Mouse (Mus musculus) forebrain, embryonic 13.5 days (tissue): Measurements from ENCODE around the gene Chka. TPM values are rescaled to one million over a fixed set of nuclear protein-coding genes. Genes with fewer than 3 reads are reported as not detected.
A peak's percentile ranks its signal among the peaks of the same experiment; 100 is the strongest.

Experiments used
- ATAC-seq: fragments of 200-750 bp; cut with Nextera tagmentation; 2 replicates; pipeline ENCODE4 v1.8.0; 2017
- H3K27ac ChIP-seq: fragments of 300-500 bp; sonication (generic); 2 replicates; pipeline ENCODE4 v1.5.1; 2015; ENCODE audit warnings: inconsistent platforms, mild to moderate bottlenecking, moderate library complexity
- H3K27me3 ChIP-seq: fragments of 300-500 bp; sonication (generic); 2 replicates; pipeline ENCODE4 v1.6.1; 2015; ENCODE audit warnings: mild to moderate bottlenecking, inconsistent platforms
- H3K36me3 ChIP-seq: fragments of 300-500 bp; sonication (generic); 2 replicates; pipeline ENCODE4 v1.6.1; 2015; ENCODE audit warnings: mild to moderate bottlenecking, inconsistent platforms; ENCODE audit not compliant: poor library complexity, severe bottlenecking
- H3K4me1 ChIP-seq: fragments of 300-500 bp; sonication (generic); 2 replicates; pipeline ENCODE4 v1.6.1; 2015; ENCODE audit warnings: inconsistent platforms
- H3K4me2 ChIP-seq: fragments of 300-500 bp; sonication (generic); 2 replicates; pipeline ENCODE4 v1.6.1; 2015; ENCODE audit warnings: inconsistent platforms, mild to moderate bottlenecking, moderate library complexity
- H3K4me3 ChIP-seq: fragments of 300-500 bp; sonication (generic); 2 replicates; pipeline ENCODE4 v1.5.1; 2015; ENCODE audit warnings: mild to moderate bottlenecking, inconsistent platforms
- H3K9ac ChIP-seq: fragments of 300-500 bp; sonication (generic); 2 replicates; pipeline ENCODE4 v1.6.1; 2015; ENCODE audit warnings: mild to moderate bottlenecking, inconsistent platforms
- H3K9me3 ChIP-seq: fragments of 300-500 bp; sonication (generic); replicated peaks from 2 replicates; pipeline ENCODE4 v1.6.1; 2016; ENCODE audit warnings: inconsistent platforms
- WGBS: fragments of 180-500 bp; shearing (Covaris S2); methylation state at CpG from one replicate; pipeline ENCODE4 v1.1.7; 2015; 5-methylcytosine and 5-hydroxymethylcytosine counted together
- polyA plus RNA-seq: library from polyadenylated mRNA; unstranded; fragments of >200 nt; fragmentation: Nextera tagmentation; extraction: Ambion mirVana; gene quantifications from 2 replicates; pipeline ENCODE4 v1.2.1, GENCODE M21; 2015

The Chka gene
- polyA plus RNA-seq = 53.1 and 54.8 TPM in 2 replicates

DNA sequence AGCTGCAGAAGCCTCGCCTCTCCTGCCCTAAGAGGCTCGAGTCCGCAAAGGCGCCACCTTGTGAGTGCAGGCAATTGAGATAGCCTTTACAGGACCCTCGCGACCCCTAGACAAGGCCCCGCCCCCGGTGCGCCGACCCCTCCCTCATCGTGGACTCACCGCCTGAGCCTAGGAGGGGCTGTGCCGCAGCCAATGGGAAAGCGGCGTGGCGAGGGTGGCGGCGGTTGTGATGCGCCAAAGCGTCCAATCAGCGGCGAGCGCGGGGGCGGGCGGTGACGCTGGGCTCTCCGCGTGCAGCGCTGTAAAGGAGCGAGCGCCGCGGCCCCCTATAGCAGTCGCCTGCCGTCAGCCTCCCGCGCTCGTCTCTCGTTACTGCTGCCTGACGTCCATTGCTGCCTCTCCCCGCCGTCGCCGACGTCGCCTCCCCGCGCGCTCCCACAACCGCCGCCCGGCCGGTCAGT, at the start of gene Chka:
Gene Chka, plus strand, starts transcription at position 272 of the 461 bp plus-strand sequence.
- Histone ChIP-seq H3K4me1 (peaks cover 38% of the 10 kb centered on the region), H3K4me2 (peak within 1 kb of the TSS; percentile 70), H3K9me3 (no peaks in the 10 kb centered on the region), H3K36me3 (no peaks in the 10 kb centered on the region), H3K27ac (peak within 1 kb of the TSS; percentile 98), H3K27me3 (no peaks in the 10 kb centered on the region), H3K4me3 (peak within 1 kb of the TSS; percentile 82), H3K9ac (peak within 1 kb of the TSS; percentile 85)
- ATAC-seq = peak; percentile 99
- WGBS = under 1% methylated on average over 31 of the region's 54 CpGs

DNA sequence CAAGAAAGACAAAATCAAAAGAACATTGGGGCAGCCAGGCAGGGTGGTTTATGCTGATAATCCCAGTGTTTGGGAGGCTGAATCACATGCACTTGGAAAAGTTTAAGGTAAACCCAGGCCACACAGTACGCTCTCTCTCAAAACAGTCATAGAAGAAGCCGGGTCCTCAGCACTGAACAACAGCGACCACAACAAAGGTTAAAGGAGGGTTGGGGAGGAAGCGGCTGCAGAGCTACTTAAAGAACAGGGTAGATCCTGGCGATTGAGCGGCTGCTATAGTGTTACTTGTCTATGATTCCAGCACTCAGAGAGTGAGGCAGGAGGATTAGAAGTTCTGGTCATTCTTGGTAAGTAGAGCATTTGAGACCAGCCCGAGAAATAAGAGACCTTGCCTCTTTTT, 46.0 kb upstream of the Chka start:
- no peaks in the 10 kb centered on the region for H3K27me3 ChIP-seq
- no peak overlapping the region for H3K27ac ChIP-seq
- ATAC-seq = no peak
- no peak overlapping the region for H3K9ac ChIP-seq
- H3K9me3 ChIP-seq = no peaks in the 10 kb centered on the region
- peaks cover 90% of the 10 kb centered on the region for H3K36me3 ChIP-seq
- no peak overlapping the region for H3K4me3 ChIP-seq
- 90% methylated on average over 7 of the region's 7 CpGs for WGBS
- H3K4me2 ChIP-seq = no peak overlapping the region
- H3K4me1 ChIP-seq = no peaks in the 10 kb centered on the region

DNA sequence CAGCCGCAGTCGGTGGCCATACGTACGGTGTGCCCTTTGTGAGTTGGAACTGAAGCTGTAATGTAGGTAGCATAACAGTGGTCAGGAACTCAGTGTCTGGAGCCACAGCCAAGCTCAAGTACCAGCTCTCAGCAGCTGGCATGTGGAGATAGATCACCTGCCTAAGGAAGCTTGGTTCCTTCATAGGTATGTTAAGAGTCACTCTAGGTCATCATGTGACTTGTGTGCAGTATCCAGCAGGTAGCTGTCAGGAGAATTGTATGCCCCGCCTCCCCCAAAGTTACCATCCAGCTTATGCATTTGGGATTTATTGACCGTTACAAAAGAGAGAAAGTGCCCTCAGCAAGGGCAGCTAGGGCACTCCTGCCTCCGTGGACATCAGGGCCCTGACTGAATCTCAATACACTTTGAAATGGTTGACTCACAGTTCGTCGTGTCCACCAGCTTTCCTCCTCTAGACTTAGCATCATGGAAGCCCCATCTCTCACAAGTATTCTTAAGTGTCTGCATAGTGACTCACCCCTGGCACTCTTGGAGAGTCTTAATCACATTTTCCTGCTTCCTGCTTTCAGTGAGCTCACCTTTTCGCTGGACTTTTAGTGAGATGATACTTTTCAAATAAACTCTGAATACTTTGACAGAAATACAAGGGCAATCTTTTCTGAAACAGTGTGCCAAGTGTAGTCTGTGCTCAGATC, 40.9 kb upstream of the Chka start:
- Histone ChIP-seq H3K9ac (no peak overlapping the region), H3K9me3 (no peaks in the 10 kb centered on the region), H3K27me3 (no peaks in the 10 kb centered on the region), H3K4me2 (no peak overlapping the region), H3K27ac (no peak overlapping the region), H3K4me1 (no peaks in the 10 kb centered on the region), H3K36me3 (peaks cover 87% of the 10 kb centered on the region), H3K4me3 (no peak overlapping the region)
- ATAC-seq = no peak
- WGBS = 95% methylated on average over 10 of the region's 10 CpGs

DNA sequence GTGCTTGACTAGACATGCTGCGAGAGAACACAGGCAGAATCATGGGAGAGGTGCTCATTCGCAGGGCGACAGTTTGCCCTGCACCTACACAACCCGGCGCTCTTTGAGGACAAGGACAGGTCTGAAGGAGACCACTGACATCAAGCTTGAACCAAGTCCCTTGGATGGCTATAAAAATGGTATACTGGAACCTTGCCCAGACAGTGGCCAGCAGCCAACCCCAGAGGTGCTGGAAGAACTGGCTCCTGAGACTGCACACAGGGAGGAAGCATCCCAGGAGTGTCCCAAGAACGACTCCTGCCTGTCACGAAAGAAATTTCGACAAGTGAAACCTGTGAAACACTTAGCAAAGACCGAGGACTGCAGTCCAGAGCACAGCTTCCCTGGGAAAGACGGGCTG, 37.1 kb upstream of the Chka start:
- 91% methylated on average over 10 of the region's 10 CpGs for WGBS
- Histone ChIP-seq H3K4me2 (no peak overlapping the region), H3K9ac (no peak overlapping the region), H3K4me3 (no peak overlapping the region), H3K36me3 (peaks cover 69% of the 10 kb centered on the region), H3K9me3 (no peaks in the 10 kb centered on the region), H3K27ac (no peak overlapping the region), H3K4me1 (no peaks in the 10 kb centered on the region), H3K27me3 (no peaks in the 10 kb centered on the region)
- no peak for ATAC-seq

DNA sequence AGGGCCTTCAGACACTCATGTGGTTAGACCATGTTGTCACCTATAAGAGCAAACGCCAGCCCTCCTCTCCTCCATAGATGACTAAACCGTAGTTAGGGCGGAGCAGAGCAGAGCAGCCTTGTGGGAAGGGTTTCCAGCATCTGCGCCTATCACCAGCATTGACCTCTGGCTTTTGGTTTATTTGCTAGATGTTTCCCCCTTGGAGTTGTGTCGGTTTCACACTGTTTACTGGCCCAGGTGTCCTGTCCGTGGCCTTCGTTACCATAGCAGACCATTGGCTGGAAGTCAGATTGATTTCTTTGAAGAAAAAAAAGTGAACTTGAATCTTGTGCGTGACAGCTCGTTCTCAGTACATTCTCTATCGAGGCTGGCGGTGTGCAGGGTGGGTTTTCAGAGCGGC, 35.7 kb upstream of the Chka start:
- no peak for ATAC-seq
- Histone ChIP-seq H3K36me3 (peaks cover 56% of the 10 kb centered on the region), H3K9me3 (no peaks in the 10 kb centered on the region), H3K4me3 (no peak overlapping the region), H3K27me3 (no peaks in the 10 kb centered on the region), H3K9ac (no peak overlapping the region), H3K4me2 (no peak overlapping the region), H3K27ac (no peak overlapping the region), H3K4me1 (no peaks in the 10 kb centered on the region)
- 88% methylated on average over 12 of the region's 12 CpGs for WGBS

DNA sequence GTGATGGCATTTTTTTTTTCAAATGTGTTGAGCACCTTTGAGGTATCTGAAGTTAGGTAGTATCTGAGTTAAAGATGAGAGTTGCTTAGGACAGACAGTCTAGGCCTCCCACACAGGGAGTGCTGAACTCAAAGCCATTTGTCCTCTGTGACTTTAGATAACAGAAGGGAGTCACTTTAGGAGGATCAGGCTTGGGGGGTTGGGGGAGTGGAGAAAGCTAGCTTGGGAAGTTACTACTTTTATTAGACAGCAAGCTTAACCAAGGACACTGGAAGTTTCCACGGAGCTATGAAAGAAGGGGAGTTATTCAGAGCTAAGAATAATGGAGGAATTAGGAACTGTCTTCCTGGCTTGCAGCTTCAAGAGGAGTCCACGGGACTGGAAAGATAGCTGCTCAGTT, 32.5 kb upstream of the Chka start:
- no peak overlapping the region for H3K4me3 ChIP-seq
- peaks cover 34% of the 10 kb centered on the region for H3K36me3 ChIP-seq
- no peak overlapping the region for H3K4me2 ChIP-seq
- 60% methylated on average over 2 of the region's 2 CpGs for WGBS
- H3K27me3 ChIP-seq = no peaks in the 10 kb centered on the region
- no peaks in the 10 kb centered on the region for H3K4me1 ChIP-seq
- H3K9me3 ChIP-seq = no peaks in the 10 kb centered on the region
- no peak overlapping the region for H3K9ac ChIP-seq
- no peak for ATAC-seq
- no peak overlapping the region for H3K27ac ChIP-seq

DNA sequence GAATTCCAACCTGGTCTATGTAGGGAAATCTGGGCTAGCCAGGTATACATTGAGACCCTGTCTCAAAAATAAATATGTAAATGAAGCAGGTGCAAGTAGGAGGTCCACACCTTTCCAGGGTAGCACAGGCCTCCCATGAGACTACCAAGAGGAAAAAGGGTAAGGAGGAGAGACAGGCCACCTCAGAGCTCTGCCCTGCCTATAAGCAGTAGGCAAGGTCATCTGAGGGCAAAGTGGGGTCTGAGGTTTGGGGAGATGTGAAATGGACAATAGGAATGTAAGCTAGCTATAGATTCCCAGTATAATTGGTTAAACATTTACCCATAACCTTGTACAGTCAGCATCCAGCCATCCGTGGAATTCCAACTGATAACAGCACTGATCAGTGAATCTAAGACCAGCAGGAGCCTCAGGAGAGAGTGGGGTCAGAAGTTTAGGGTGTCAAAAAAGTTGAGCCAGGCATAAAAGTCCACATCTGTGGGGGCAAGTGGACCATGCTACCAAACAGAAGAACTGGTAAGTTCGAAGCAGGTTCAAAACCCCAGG, 31.6 kb upstream of the Chka start:
- no peak for ATAC-seq
- Histone ChIP-seq H3K4me3 (no peak overlapping the region), H3K9me3 (no peaks in the 10 kb centered on the region), H3K9ac (no peak overlapping the region), H3K4me2 (no peak overlapping the region), H3K27ac (no peak overlapping the region), H3K27me3 (no peaks in the 10 kb centered on the region), H3K36me3 (peaks cover 25% of the 10 kb centered on the region), H3K4me1 (no peaks in the 10 kb centered on the region)
- WGBS = 94% methylated on average over 2 of the region's 2 CpGs

DNA sequence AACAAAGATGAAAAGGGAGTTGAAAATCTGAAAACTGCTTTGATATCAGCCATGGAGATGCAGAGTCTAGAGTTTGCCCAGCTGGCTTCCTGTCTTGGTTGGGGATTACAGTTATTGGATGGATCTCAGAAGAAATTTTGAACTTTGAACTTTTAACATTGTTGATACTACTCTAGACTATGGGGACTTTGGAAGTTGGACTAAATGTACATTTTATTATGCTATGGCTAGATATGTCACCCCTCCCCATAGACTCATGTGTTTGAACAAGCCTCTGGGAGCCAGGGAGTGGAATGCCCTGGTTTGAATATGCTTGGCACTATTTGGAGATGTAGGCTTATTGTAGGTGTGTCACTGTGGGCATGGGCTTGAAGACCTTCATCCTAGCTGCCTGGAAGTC, 26.5 kb upstream of the Chka start:
- H3K4me3 ChIP-seq = no peak overlapping the region
- no peak overlapping the region for H3K9ac ChIP-seq
- H3K27me3 ChIP-seq = no peaks in the 10 kb centered on the region
- no peaks in the 10 kb centered on the region for H3K9me3 ChIP-seq
- H3K36me3 ChIP-seq = no peaks in the 10 kb centered on the region
- no peak for ATAC-seq
- H3K4me1 ChIP-seq = no peaks in the 10 kb centered on the region
- no peak overlapping the region for H3K27ac ChIP-seq
- H3K4me2 ChIP-seq = no peak overlapping the region

DNA sequence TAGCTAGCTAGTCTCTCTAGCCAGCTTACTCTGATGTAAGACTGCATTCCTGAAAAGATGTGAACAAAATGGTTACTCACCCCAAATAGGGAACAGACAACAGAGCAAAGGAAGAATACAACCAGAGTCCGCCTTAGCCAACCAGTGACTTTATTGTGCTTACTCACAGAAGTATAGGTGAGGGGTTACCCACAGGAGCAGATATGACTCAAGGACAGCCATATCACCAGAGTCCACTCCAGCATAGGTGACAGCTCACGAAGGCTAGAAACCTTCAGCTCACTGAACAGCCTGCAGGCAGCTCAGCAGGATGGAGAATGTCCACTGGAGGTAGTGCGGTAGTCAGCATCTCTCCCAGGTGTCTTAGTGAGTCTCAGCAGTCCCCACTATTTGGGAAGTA, 21.7 kb upstream of the Chka start:
- H3K4me1 ChIP-seq = no peaks in the 10 kb centered on the region

DNA sequence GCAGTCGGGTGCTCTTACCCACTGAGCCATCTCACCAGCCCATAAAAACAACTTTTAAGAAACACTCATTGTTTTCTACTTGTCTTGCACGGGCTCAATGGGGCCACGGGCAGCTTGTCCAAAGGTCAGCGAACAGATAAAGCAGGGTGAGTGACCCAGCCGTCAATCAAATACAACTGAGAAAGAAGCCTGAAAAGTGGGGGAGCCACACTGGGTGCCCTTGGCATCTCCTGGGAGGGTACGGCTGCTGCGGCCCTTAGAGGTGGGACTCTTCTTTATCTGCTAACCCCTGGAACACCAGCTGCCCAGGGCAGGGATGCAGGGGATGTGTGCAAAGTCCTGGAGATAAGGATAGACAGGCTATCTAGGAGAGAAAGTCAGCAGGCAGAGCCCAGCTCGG, 19.9 kb upstream of the Chka start:
- no peak overlapping the region for H3K4me2 ChIP-seq
- WGBS = 70% methylated on average over 8 of the region's 8 CpGs
- H3K36me3 ChIP-seq = no peaks in the 10 kb centered on the region
- H3K9ac ChIP-seq = no peak overlapping the region
- no peak for ATAC-seq
- H3K4me1 ChIP-seq = no peaks in the 10 kb centered on the region
- H3K27me3 ChIP-seq = no peaks in the 10 kb centered on the region
- H3K27ac ChIP-seq = no peak overlapping the region
- H3K4me3 ChIP-seq = no peak overlapping the region
- no peaks in the 10 kb centered on the region for H3K9me3 ChIP-seq

More for the DNA sequence above, 21.7 kb upstream of the Chka start:
- Histone ChIP-seq H3K4me3 (no peak overlapping the region), H3K9ac (no peak overlapping the region), H3K27ac (no peak overlapping the region), H3K36me3 (no peaks in the 10 kb centered on the region), H3K4me2 (no peak overlapping the region), H3K27me3 (no peaks in the 10 kb centered on the region), H3K9me3 (no peaks in the 10 kb centered on the region)
- 86% methylated on average over 3 of the region's 3 CpGs for WGBS
- no peak for ATAC-seq

DNA sequence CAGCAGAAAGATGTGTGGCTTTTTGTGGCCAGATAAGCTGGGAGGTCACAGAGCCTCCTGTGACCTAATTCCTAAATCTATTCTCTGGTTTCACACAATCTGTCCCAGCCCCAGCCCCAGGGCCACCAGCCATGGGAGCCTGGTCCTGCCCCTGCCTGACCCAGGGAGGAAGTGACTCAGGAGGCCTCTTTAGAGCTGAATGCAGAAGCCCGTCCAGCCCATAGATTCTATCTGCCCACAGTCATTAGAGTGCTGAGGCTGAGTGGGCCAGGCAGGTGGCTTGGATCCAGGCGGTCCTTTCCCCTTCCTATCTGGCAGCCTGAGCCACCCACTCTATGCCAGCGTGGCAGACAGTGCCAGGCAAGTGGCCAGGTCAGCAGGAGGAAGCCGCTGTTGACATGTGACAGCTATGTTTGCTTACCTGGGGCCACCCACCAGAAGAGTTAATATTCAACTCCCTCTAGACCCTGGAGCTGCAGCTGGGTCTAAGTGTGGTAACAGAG, 18.7 kb upstream of the Chka start:
- Histone ChIP-seq H3K9me3 (no peaks in the 10 kb centered on the region), H3K9ac (no peak overlapping the region), H3K27ac (no peak overlapping the region), H3K4me3 (no peak overlapping the region), H3K36me3 (no peaks in the 10 kb centered on the region), H3K4me1 (no peaks in the 10 kb centered on the region), H3K27me3 (no peaks in the 10 kb centered on the region), H3K4me2 (no peak overlapping the region)
- WGBS = 73% methylated on average over 4 of the region's 4 CpGs
- no peak for ATAC-seq

DNA sequence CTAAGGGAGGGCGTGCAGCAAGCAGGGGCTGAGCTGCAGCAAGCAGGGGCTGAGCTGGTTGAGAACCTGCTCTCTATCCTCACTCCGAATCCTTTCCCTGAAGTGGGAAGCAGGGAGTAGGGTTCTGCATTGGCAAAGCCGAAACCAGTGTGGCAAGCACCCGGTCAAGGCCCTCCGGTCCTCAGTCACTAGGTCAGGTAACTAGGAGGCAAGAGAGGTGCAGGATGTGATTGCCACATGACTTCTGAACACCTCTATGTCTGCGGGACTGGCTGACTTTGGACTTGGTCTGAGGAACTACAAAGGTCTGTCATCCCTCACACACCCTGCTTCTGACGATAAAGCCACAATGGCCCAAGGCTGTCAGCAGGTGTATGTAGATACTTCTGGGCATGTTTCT, 17.3 kb upstream of the Chka start:
- Histone ChIP-seq H3K27ac (no peak overlapping the region), H3K9me3 (no peaks in the 10 kb centered on the region), H3K27me3 (no peaks in the 10 kb centered on the region), H3K4me1 (no peaks in the 10 kb centered on the region), H3K4me2 (no peak overlapping the region), H3K9ac (no peak overlapping the region), H3K36me3 (no peaks in the 10 kb centered on the region), H3K4me3 (no peak overlapping the region)
- no peak for ATAC-seq
- WGBS = 91% methylated on average over 7 of the region's 7 CpGs

DNA sequence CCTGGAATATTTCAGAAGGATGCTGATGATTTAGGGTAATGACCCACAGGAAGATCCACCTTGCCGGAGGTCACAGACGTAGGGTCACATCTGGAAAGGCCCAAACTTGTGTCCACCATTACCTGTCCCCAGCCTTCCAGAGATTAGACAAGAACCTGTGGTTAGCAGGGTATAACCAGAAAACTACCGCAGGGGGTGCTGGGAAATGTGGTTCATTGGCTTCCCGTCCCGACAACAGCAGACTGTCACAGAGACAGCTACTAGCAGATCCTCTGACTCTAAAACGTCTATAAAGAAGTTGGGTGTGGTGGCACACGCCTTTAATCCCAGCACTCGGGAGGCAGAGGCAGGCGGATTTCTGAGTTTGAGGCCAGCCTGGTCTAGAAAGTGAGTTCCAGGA, 14.8 kb upstream of the Chka start:
- Histone ChIP-seq H3K4me2 (no peak overlapping the region), H3K27me3 (no peaks in the 10 kb centered on the region), H3K4me1 (no peaks in the 10 kb centered on the region), H3K27ac (no peak overlapping the region), H3K9me3 (no peaks in the 10 kb centered on the region), H3K36me3 (no peaks in the 10 kb centered on the region), H3K4me3 (no peak overlapping the region), H3K9ac (no peak overlapping the region)
- 91% methylated on average over 9 of the region's 9 CpGs for WGBS
- ATAC-seq = no peak
